Mouse (Mus musculus): ENCODE measurements around the gene Itprip. TPM values are rescaled to one million over a fixed set of nuclear protein-coding genes. Genes with fewer than 3 reads are reported as not detected.

Itprip gene
- polyA plus RNA-seq (2014; fragmentation: Illumina TruSeq; extraction: RNeasy Lipid Tissue Mini Kit (QIAGEN cat#74804); ENCODE audit: low read depth, low replicate concordance): 11.2 TPM

GRCm38 (mm10) chr19:47919126-47919965, at the start of gene Itprip, which contains the start of gene Cfap43:
Gene Itprip, minus strand, starts transcription at chr19:47919299.
Gene Cfap43, minus strand, starts transcription at chr19:47919287.

GRCm38 (mm10) chr19:47937443-47938406, 18.6 kb upstream of the Itprip start, which contains the start of gene Cfap58:
Gene Cfap58, plus strand, starts transcription at chr19:47937675.

GRCm38 (mm10) chr19:47865353-47865947, 53.6 kb downstream of the Itprip start, which contains the start of gene Gsto2:
Gene Gsto2, plus strand, starts transcription at chr19:47865534.

GRCm38 (mm10) chr19:47854796-47855783, 64.0 kb downstream of the Itprip start, which contains the start of gene Gsto1:
Gene Gsto1, plus strand, starts transcription at chr19:47854970.

Other genes starting within 250 kb of the Itprip start
- not detected for gene Col17a1, start 227.2 kb downstream of the Itprip start, polyA plus RNA-seq (2014; fragmentation: Illumina TruSeq; extraction: RNeasy Lipid Tissue Mini Kit (QIAGEN cat#74804); ENCODE audit: low read depth, low replicate concordance)
- gene Sfr1, start 187.6 kb downstream of the Itprip start, polyA plus RNA-seq (2014; fragmentation: Illumina TruSeq; extraction: RNeasy Lipid Tissue Mini Kit (QIAGEN cat#74804); ENCODE audit: low read depth, low replicate concordance): 103 TPM
- gene Gsto1, start 64.3 kb downstream of the Itprip start, polyA plus RNA-seq (2014; fragmentation: Illumina TruSeq; extraction: RNeasy Lipid Tissue Mini Kit (QIAGEN cat#74804); ENCODE audit: low read depth, low replicate concordance): 209 TPM
- gene Gsto2, start 53.8 kb downstream of the Itprip start, polyA plus RNA-seq (2014; fragmentation: Illumina TruSeq; extraction: RNeasy Lipid Tissue Mini Kit (QIAGEN cat#74804); ENCODE audit: low read depth, low replicate concordance): 1.9 TPM
- not detected for gene Cfap43, start within 50 bp of the Itprip start, polyA plus RNA-seq (2014; fragmentation: Illumina TruSeq; extraction: RNeasy Lipid Tissue Mini Kit (QIAGEN cat#74804); ENCODE audit: low read depth, low replicate concordance)
- not detected for gene Cfap58, start 18.4 kb upstream of the Itprip start, polyA plus RNA-seq (2014; fragmentation: Illumina TruSeq; extraction: RNeasy Lipid Tissue Mini Kit (QIAGEN cat#74804); ENCODE audit: low read depth, low replicate concordance)